Mouse (Mus musculus): ENCODE data around the gene Gm7544.
"Not testable (repeated sequence)": the region's sequence is repeated elsewhere in the genome, so short reads cannot be mapped to it uniquely, and the experiment has no call there.

Gm7544 gene

DNA sequence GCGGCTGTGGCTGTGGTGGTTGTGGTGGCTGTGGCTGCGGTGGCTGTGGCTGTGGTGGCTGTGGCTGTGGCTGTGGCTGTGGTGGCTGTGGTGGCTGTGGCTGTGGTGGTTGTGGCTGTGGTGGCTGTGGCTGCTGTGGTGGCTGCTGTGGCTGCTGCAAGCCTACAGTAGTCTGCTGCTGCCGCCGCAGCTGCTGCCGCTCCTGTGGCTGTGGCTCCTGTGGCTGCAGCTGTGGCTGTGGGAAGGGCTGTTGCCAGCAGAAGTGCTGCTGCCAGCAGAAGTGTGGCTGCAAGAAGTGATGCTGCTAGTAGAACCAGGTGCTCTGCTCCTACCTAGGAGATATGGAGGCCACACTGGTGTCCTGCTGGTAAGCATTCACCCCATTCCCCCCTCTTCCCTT lies 42.4 kb downstream of the Gm7544 start:
- DNase-seq: not testable (repeated sequence)

DNA sequence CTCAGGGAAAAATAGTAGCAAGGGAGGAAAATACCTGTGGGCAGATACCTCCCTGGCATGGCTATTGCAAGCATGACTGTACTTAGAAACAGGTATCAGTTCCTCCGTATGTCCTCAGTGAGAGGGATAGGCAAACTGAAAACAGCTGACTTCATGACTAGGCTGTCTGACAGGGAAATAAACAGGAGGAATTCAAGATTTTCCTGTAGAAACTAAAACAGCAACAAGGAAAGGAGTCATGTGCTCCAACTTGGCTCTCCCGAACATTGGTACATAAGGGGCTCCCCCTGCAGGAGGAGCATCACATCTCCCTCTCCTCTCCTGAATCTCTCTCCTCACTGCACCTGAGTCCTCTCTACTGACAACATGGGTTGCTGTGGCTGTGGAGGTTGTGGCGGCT lies 42.8 kb downstream of the Gm7544 start, which contains the start of gene A030005L19Rik:
A030005L19Rik (plus strand) TSS at position 301 of the 400 bp plus-strand sequence.
- DNase-seq: no peak

DNA sequence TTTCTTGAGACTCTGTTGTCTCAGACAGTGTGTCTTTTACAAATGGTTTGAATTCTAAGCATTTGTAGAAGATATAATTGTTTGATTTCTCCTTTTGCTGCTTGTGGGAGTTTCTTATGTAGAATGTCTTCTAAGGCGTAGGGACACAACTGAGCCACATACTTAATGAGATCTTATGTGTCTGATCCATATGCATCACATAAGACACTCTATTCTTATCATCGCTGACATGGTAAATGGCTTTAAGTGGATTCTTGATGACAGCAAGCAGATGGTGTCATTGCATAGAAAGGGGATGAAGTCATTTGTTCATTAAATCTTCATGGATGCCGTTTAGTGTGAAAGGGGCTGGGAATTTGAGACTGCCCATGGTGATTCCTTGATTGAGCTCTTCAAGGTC lies 49.9 kb downstream of the Gm7544 start:
- no peak for DNase-seq

Data from kidney, postnatal 14 days (tissue).